Mouse (Mus musculus): ENCODE measurements around the gene Ptpa. TPM values are rescaled to one million over a fixed set of nuclear protein-coding genes. Genes with fewer than 3 reads are reported as not detected.
A peak's percentile ranks its signal among the peaks of the same experiment; 100 is the strongest.

Ptpa gene
- polyA plus RNA-seq, 1 experiment, result 102 TPM

DNA sequence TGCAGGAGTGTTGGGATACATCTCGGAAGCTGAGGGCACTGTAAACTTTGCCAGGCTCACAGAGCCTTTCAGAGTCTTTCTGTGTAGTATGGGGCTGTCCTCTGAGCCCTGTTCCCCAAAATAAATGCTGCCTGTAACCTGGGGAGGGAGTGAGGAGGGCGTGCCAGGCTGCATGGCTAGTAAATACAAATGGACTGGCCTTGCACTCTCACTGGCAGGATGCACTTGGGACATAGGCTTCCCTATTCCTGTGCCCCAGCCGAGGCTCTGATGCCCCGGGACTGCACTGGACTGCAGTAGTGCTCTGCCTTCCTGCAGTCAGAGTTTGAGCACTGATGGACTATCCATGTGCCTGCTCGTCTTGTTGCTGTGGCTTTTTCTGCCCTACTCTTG is 26.7 kb downstream of the Ptpa start:
- peaks cover 18% of the 10 kb centered on the region for H3K4me1 ChIP-seq (ENCODE audit: control insufficient read depth, insufficient read depth, insufficient read length, low read length)
- H3K4me3 ChIP-seq (ENCODE audit: low read depth, low read length), result peak overlapping the region; percentile 54
- H3K27ac ChIP-seq (ENCODE audit: insufficient read depth, low read depth, low read length), result peak overlapping the region; percentile 95
- peaks cover 47% of the 10 kb centered on the region for H3K36me3 ChIP-seq (ENCODE audit: control insufficient read depth, insufficient read depth, low read length)
- WGBS, result 69% methylated on average over 5 of the region's 5 CpGs
- TF ChIP-seq POLR2A (IDR thresholded peaks at IDR 0.05; ENCODE audit: low read depth, low read length) (no peak), CTCF (IDR thresholded peaks at IDR 0.05; ENCODE audit: extremely low read depth, insufficient read length, insufficient replicate concordance, low read depth, low read length) (no peak)
- no peaks in the 10 kb centered on the region for H3K27me3 ChIP-seq (ENCODE audit: control insufficient read depth, insufficient read depth, low read length)

DNA sequence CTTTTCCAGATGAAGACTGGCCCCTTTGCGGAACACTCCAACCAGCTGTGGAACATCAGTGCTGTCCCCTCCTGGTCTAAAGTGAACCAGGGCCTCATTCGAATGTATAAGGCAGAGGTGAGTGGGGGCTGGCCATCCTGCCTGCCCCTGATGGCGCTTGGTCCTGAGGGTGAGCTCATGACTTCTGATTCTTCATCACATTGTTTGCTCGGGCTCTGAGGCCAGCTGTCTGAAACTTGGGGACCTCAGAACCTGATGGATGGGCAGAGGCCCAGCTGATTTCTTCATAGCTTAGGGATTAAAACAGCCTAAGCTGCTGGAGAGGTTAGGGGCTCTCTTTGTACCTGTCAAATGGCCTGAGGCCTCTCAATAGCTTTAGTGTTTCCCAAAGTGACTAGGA is 27.4 kb downstream of the Ptpa start:
- Histone ChIP-seq H3K4me3 (ENCODE audit: low read depth, low read length) (no peak overlapping the region), H3K36me3 (ENCODE audit: control insufficient read depth, insufficient read depth, low read length) (peaks cover 39% of the 10 kb centered on the region), H3K27me3 (ENCODE audit: control insufficient read depth, insufficient read depth, low read length) (no peaks in the 10 kb centered on the region), H3K27ac (ENCODE audit: insufficient read depth, low read depth, low read length) (peak overlapping the region; percentile 95), H3K4me1 (ENCODE audit: control insufficient read depth, insufficient read depth, insufficient read length, low read length) (peaks cover 18% of the 10 kb centered on the region)
- 78% methylated on average over 4 of the region's 4 CpGs for WGBS
- TF ChIP-seq CTCF (IDR thresholded peaks at IDR 0.05; ENCODE audit: extremely low read depth, insufficient read length, insufficient replicate concordance, low read depth, low read length) (no peak), POLR2A (IDR thresholded peaks at IDR 0.05; ENCODE audit: low read depth, low read length) (no peak)

DNA sequence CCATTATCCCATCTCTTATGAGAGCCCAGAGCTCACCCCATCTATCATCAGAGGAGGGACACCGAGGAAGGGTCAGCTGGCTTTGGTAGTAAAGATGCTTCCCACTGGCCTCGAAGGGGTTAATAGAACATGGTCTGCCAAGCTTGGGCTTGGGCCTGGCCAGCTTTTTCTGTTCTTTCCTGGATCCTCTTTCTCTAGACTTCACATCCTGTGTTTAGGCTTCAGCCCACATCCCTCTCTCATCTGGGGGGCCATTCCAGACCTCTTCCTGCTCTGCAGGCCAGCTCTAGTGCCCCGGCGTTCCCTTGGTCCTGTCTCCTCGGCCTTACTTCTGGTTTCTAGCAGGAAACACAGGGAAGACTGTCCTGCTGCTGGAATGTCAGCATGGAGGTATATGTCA is 28.2 kb downstream of the Ptpa start:
- no peak overlapping the region for H3K27ac ChIP-seq (ENCODE audit: insufficient read depth, low read depth, low read length)
- TF ChIP-seq CTCF (IDR thresholded peaks at IDR 0.05; ENCODE audit: extremely low read depth, insufficient read length, insufficient replicate concordance, low read depth, low read length) (no peak), POLR2A (IDR thresholded peaks at IDR 0.05; ENCODE audit: low read depth, low read length) (no peak)
- WGBS, result 74% methylated on average over 5 of the region's 5 CpGs
- H3K4me1 ChIP-seq (ENCODE audit: control insufficient read depth, insufficient read depth, insufficient read length, low read length), result peaks cover 18% of the 10 kb centered on the region
- H3K27me3 ChIP-seq (ENCODE audit: control insufficient read depth, insufficient read depth, low read length), result no peaks in the 10 kb centered on the region
- H3K36me3 ChIP-seq (ENCODE audit: control insufficient read depth, insufficient read depth, low read length), result peaks cover 35% of the 10 kb centered on the region
- H3K4me3 ChIP-seq (ENCODE audit: low read depth, low read length), result no peak overlapping the region

DNA sequence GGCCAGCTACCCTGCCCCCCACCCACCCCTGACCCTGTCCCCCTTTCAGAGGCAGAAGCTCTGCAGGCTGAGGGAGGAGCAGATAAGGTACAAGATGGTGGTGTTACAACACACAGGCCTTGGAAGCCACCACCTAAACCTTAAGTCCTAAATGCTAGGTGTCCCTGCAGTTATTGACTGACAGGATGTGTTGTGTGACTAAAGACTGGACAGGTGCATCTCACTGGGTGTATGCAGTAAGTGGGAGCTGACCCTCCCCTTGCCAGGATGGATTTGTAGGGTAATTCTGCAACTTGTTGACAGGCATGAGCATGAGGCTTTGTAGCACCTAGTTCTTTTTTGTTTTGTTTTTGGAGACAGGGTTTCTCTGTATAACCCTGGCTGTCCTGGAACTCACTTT is 28.6 kb downstream of the Ptpa start:
- H3K4me1 ChIP-seq (ENCODE audit: control insufficient read depth, insufficient read depth, insufficient read length, low read length), result peaks cover 18% of the 10 kb centered on the region
- no peaks in the 10 kb centered on the region for H3K27me3 ChIP-seq (ENCODE audit: control insufficient read depth, insufficient read depth, low read length)
- no peak overlapping the region for H3K4me3 ChIP-seq (ENCODE audit: low read depth, low read length)
- H3K27ac ChIP-seq (ENCODE audit: insufficient read depth, low read depth, low read length), result no peak overlapping the region
- TF ChIP-seq POLR2A (IDR thresholded peaks at IDR 0.05; ENCODE audit: low read depth, low read length) (no peak), CTCF (IDR thresholded peaks at IDR 0.05; ENCODE audit: extremely low read depth, insufficient read length, insufficient replicate concordance, low read depth, low read length) (no peak)
- H3K36me3 ChIP-seq (ENCODE audit: control insufficient read depth, insufficient read depth, low read length), result peaks cover 31% of the 10 kb centered on the region

DNA sequence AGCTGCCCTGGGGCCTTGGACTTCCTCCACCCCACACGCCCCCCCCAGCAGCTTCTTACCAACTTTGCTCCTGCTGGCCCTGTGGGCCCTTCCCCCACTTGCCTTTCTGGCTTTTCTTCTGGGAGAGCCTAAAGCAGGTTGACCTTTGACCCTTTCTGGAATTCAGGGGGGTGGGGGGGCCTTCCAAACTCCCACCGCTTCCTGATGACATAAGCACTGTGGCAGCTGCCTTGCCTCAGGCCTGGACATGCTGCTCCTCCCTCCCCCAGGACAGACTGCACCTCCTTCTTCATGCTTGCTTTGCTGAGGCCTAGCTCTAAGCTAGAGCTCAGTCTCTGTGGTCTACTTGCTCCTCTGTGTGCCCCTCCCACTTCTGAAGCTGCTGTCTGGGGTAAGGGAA is 29.5 kb downstream of the Ptpa start:
- Histone ChIP-seq H3K4me1 (ENCODE audit: control insufficient read depth, insufficient read depth, insufficient read length, low read length) (peaks cover 18% of the 10 kb centered on the region), H3K27ac (ENCODE audit: insufficient read depth, low read depth, low read length) (0 out of 2 replicates have a peak overlapping the region, but pooled peaks have one; percentile 3), H3K36me3 (ENCODE audit: control insufficient read depth, insufficient read depth, low read length) (peaks cover 25% of the 10 kb centered on the region), H3K4me3 (ENCODE audit: low read depth, low read length) (no peak overlapping the region), H3K27me3 (ENCODE audit: control insufficient read depth, insufficient read depth, low read length) (no peaks in the 10 kb centered on the region)
- WGBS, result 86% methylated on average over 2 of the region's 2 CpGs
- TF ChIP-seq CTCF (IDR thresholded peaks at IDR 0.05; ENCODE audit: extremely low read depth, insufficient read length, insufficient replicate concordance, low read depth, low read length) (no peak), POLR2A (IDR thresholded peaks at IDR 0.05; ENCODE audit: low read depth, low read length) (no peak)

DNA sequence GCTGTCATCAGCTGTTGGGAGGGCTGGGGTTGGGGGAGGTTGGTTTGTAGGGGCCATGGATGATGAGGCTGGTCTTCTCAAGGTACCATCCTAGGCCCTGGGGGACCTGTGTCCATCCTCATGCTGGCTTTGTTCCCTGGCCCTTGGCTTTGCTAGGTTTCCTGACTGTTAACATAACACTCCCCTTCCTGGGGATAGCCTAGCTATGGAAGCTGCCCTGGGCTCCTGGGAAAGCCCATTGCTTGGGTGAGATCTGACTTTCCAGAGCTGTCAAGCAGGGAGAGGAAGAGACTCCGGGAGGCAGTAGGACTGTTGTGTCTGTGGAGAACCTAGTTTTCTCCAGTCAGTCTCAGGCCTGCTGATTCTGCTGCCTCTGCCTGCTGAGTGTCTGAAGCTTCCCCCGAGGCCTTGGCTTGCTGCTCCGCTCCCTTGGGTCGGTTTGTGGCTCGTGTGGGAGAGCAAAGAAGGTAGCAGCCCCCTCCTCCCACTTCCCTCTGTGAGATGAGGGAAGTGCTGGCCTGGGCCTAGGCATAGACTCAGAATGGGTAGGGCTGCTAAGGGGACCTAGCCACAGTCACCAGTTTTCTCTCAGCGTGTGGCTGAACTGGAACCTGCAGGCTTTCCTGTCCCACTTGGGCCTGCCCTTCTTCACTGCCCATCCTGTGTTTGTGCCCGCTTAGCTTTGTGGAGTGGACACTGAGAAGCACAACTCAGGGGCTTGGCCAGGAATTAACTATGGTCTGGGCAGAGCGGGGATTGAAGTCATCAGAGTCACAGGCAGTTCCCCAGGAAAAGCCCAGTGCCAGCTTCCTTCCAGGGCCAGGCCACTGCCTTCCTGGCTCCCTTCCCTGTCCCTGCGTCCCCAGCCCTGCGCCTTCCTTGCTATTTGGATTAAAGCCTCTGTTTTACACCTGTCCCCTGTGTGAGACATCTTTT is 31.3 kb downstream of the Ptpa start:
- peaks cover 8% of the 10 kb centered on the region for H3K4me1 ChIP-seq (ENCODE audit: control insufficient read depth, insufficient read depth, insufficient read length, low read length)
- no peaks in the 10 kb centered on the region for H3K27me3 ChIP-seq (ENCODE audit: control insufficient read depth, insufficient read depth, low read length)
- peak overlapping the region; percentile 31; the same call in 1 of the 2 replicates for H3K27ac ChIP-seq (ENCODE audit: insufficient read depth, low read depth, low read length)
- H3K36me3 ChIP-seq (ENCODE audit: control insufficient read depth, insufficient read depth, low read length), result peaks cover 25% of the 10 kb centered on the region
- TF ChIP-seq POLR2A (IDR thresholded peaks at IDR 0.05; ENCODE audit: low read depth, low read length) (no peak), CTCF (IDR thresholded peaks at IDR 0.05; ENCODE audit: extremely low read depth, insufficient read length, insufficient replicate concordance, low read depth, low read length) (no peak)
- no peak overlapping the region for H3K4me3 ChIP-seq (ENCODE audit: low read depth, low read length)
- 82% methylated on average over 10 of the region's 10 CpGs for WGBS

DNA sequence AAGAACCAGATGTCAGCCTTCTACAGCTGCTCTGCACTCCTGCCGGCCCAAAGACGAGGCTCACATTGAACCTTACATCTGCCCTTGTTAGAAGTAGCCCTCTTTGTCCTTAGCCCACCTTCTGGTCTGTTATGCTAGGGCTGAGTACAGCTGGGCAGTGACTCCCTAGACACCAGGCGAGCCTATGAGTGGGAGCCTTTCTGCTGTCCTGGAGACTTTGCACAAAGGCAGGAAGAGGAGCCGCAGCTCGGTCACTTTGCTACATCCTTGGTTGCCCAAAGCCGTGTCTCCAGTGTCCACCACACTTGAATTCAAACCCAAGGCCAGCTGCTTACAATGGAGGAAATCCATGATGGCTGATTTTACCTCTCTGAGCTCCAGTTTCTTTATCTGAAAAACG is 32.5 kb downstream of the Ptpa start:
- Histone ChIP-seq H3K4me3 (ENCODE audit: low read depth, low read length) (no peak overlapping the region), H3K4me1 (ENCODE audit: control insufficient read depth, insufficient read depth, insufficient read length, low read length) (0 out of 2 replicates have a peak, but pooled peaks cover 2% of the 10 kb centered on the region), H3K36me3 (ENCODE audit: control insufficient read depth, insufficient read depth, low read length) (peaks cover 23% of the 10 kb centered on the region), H3K27me3 (ENCODE audit: control insufficient read depth, insufficient read depth, low read length) (no peaks in the 10 kb centered on the region), H3K27ac (ENCODE audit: insufficient read depth, low read depth, low read length) (no peak overlapping the region)
- 92% methylated on average over 7 of the region's 7 CpGs for WGBS
- TF ChIP-seq POLR2A (IDR thresholded peaks at IDR 0.05; ENCODE audit: low read depth, low read length), result no peak
- no peak for TF ChIP-seq CTCF (IDR thresholded peaks at IDR 0.05; ENCODE audit: extremely low read depth, insufficient read length, insufficient replicate concordance, low read depth, low read length)
